Mouse (Mus musculus) hindbrain, postnatal 0 days (tissue): ENCODE results near the gene Edem2. TPM values are rescaled to one million over a fixed set of nuclear protein-coding genes. Genes with fewer than 3 reads are reported as not detected.
"Not testable (repeated sequence)": the region's sequence is repeated elsewhere in the genome, so short reads cannot be mapped to it uniquely, and the experiment has no call there.

Source experiments
- ATAC-seq: fragments of 200-750 bp; cut with Nextera tagmentation; 2 replicates; pipeline ENCODE4 v1.8.0; 2017; ENCODE audit warnings: mild to moderate bottlenecking, moderate TSS enrichment, moderate library complexity
- DNase-seq: peaks from one replicate; pipeline ENCODE4 v3.0.0-alpha.2; 2015; ENCODE audit warnings: low spot score
- H3K27ac ChIP-seq: fragments of 300-500 bp; sonication (generic); 2 replicates; pipeline ENCODE4 v1.5.1; 2014; ENCODE audit warnings: mild to moderate bottlenecking
- H3K27me3 ChIP-seq: fragments of 300-500 bp; sonication (generic); 2 replicates; pipeline ENCODE4 v1.6.1; 2014; ENCODE audit warnings: low read length, mixed read lengths; ENCODE audit not compliant: insufficient read depth
- H3K36me3 ChIP-seq: fragments of 300-500 bp; sonication (generic); 2 replicates; pipeline ENCODE4 v1.6.1; 2014; ENCODE audit warnings: low read length, mixed read lengths; ENCODE audit not compliant: insufficient read depth
- H3K4me1 ChIP-seq: fragments of 300-500 bp; sonication (generic); 2 replicates; pipeline ENCODE4 v1.6.1; 2014; ENCODE audit warnings: antibody characterized with exemption, low read length, mixed read lengths; ENCODE audit not compliant: insufficient read depth
- H3K4me2 ChIP-seq: fragments of 300-500 bp; sonication (generic); 2 replicates; pipeline ENCODE4 v1.6.1; 2014; ENCODE audit warnings: low read depth, mild to moderate bottlenecking, low read length, moderate library complexity, mixed read lengths
- H3K4me3 ChIP-seq: fragments of 300-500 bp; sonication (generic); 2 replicates; pipeline ENCODE4 v1.5.1; 2014; ENCODE audit warnings: low read length
- H3K9ac ChIP-seq: fragments of 300-500 bp; sonication (generic); replicated peaks from 2 replicates; pipeline ENCODE4 v1.6.1; 2014; ENCODE audit warnings: mild to moderate bottlenecking, low read length, moderate library complexity, mixed read lengths
- H3K9me3 ChIP-seq: fragments of 300-500 bp; sonication (generic); 2 replicates; pipeline ENCODE4 v1.6.1; 2016; ENCODE audit warnings: low read length, mixed read lengths
- CTCF ChIP-seq: IDR thresholded peaks from 2 replicates; pipeline ENCODE4 v1.5.1; 2016; ENCODE audit warnings: antibody characterized with exemption, control low read depth, low read depth
- WGBS: fragments of 180-500 bp; shearing (Covaris S2); extraction: QIAGEN DNeasy Blood & Tissue Kit; methylation state at CpG from one replicate; pipeline ENCODE4 v1.1.7; 2014; 5-methylcytosine and 5-hydroxymethylcytosine counted together
- polyA plus RNA-seq: library from polyadenylated mRNA; unstranded; fragments of >200 nt; fragmentation: Nextera tagmentation; extraction: Ambion mirVana; gene quantifications from 2 replicates; pipeline ENCODE4 v1.2.1, GENCODE M21; 2015
- total RNA-seq: library from RNA; depleted of rRNA; stranded (reverse); fragments of >200 nt; gene quantifications from 2 replicates; pipeline ENCODE4 v1.2.3, GENCODE M21; 2014

Edem2 gene
- total and polyA plus RNA-seq, 2 experiments from 2014 or later = 27.9 to 40.7 TPM

DNA sequence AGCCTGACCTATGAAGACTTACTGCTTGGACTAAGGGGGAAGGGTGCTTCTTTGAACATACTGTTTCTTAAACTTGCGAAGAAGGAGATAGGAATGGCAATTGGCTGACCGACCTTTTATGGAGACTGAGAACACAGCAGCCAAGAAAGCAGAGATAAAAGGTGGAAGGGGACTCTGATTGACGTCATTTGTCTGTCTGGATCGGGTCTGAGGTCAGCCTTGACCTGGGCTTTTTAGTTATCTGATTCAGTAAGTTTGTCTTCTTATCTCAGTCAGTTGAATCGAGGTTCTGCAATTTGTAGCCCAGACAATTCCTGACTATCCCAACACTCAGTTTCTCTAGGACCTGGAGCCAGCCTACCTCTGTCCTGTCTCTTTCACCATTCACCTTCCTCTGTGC, 5.2 kb downstream of the Edem2 start:
- no peak overlapping the region for H3K4me2 ChIP-seq
- TF ChIP-seq CTCF = no peak
- H3K4me3 ChIP-seq = no peak overlapping the region
- H3K4me1 ChIP-seq = no peaks in the 10 kb centered on the region
- ATAC-seq = no peak
- 84% methylated on average over 5 of the region's 5 CpGs for WGBS
- no peak overlapping the region for H3K27ac ChIP-seq
- no peak for DNase-seq
- no peaks in the 10 kb centered on the region for H3K9me3 ChIP-seq
- H3K9ac ChIP-seq = no peak overlapping the region
- 0 out of 2 replicates have a peak, but pooled peaks cover 7% of the 10 kb centered on the region for H3K36me3 ChIP-seq
- no peaks in the 10 kb centered on the region for H3K27me3 ChIP-seq

DNA sequence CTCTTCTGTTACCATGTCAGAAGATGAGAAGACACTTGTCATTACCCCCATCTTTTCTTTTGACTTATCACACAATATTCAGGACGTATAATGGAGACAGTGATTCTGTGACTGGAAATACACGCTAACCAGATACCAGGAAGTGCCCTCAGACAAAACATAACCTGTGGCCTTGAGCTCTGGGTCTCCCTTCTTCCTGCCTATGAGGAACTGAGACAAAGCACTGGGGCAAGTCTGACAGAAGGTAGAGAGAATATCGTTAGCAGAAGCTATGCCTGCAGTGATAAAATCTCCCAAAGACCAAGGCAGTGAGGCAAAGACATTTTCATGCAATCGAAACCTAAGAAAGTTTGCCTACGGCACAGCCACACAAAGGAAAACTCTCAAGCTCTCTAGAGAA, 8.7 kb downstream of the Edem2 start:
- H3K27ac ChIP-seq = no peak overlapping the region
- H3K4me3 ChIP-seq = no peak overlapping the region
- 87% methylated on average over 5 of the region's 5 CpGs for WGBS
- H3K27me3 ChIP-seq = no peaks in the 10 kb centered on the region
- H3K4me1 ChIP-seq = no peaks in the 10 kb centered on the region
- no peak for TF ChIP-seq CTCF
- H3K4me2 ChIP-seq = no peak overlapping the region
- H3K36me3 ChIP-seq = peaks cover 24% of the 10 kb centered on the region
- H3K9me3 ChIP-seq = no peaks in the 10 kb centered on the region
- ATAC-seq (no peak), DNase-seq (no peak)
- no peak overlapping the region for H3K9ac ChIP-seq

DNA sequence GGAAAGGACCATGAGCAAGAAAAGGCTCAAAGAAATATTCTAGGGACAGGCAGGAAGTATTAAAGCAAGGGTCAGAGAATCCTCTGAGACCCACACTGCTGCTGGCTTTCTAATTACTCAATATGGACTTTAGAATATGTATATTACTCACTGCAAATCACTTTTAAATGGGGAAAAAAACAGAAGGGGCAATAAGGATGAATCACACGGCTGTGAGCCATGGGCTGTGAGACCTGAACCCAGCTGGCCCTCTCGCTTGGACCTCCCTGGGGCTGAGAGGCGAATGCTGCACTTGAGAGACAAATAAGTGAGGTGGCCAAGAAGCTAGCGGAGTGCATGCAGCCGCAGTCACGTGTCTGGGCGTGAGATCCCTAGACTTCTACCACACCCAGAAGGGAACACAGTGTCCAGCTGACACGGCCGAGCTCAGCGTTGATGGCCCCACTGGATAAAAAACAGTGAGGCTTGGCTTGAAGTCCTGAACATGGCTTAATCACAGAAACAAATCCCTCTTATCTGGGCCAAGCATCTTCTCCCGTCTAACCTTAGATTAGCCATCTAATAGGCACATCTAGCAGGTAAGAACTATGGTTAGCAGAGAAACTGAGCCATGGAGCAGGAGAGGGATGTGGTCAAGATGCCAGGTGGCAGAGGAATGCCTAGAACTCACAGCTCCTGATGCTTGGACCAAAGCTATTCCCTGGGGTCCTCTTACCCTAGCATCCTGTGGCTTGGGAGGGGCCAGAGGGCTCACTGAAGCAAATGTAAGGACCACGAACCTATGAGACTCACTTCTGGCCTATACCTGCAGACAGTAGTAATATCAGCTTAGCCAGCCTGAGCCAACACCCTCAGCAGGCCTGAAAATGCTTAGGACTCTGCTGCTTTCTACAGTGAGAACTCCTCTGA, 11.9 kb downstream of the Edem2 start:
- no peak for TF ChIP-seq CTCF
- no peak overlapping the region for H3K4me3 ChIP-seq
- DNase-seq = no peak
- 90% methylated on average over 12 of the region's 12 CpGs for WGBS
- no peak overlapping the region for H3K9ac ChIP-seq
- H3K9me3 ChIP-seq = no peaks in the 10 kb centered on the region
- H3K4me2 ChIP-seq = no peak overlapping the region
- H3K36me3 ChIP-seq = peaks cover 39% of the 10 kb centered on the region
- ATAC-seq = no peak
- H3K27ac ChIP-seq = no peak overlapping the region
- H3K4me1 ChIP-seq = no peaks in the 10 kb centered on the region
- no peaks in the 10 kb centered on the region for H3K27me3 ChIP-seq

DNA sequence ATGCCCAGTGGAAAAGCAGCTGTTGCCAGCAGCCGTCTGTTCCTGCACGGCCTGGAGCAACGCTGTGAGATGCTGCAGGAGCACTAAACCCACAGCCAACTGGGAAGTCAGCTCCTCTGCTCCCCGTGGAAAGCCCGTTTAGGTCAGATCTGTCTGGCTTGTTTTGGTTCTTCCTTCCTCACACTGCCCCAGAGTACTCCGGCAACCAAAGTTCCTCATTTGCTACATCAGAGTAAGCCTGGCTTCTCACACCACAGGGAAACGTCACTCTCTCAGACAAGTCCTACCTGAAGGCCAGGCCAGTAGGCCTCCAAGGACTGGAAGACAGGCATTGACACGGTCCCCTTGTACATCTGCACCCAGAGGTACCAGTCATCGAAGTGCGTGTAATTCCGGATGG, 18.7 kb downstream of the Edem2 start:
- Histone ChIP-seq H3K4me1 (no peaks in the 10 kb centered on the region), H3K36me3 (peaks cover 61% of the 10 kb centered on the region), H3K9me3 (no peaks in the 10 kb centered on the region), H3K4me2 (no peak overlapping the region), H3K27me3 (no peaks in the 10 kb centered on the region), H3K9ac (no peak overlapping the region), H3K4me3 (no peak overlapping the region), H3K27ac (no peak overlapping the region)
- ATAC-seq = no peak
- no peak for TF ChIP-seq CTCF
- DNase-seq = no peak
- 86% methylated on average over 11 of the region's 11 CpGs for WGBS

DNA sequence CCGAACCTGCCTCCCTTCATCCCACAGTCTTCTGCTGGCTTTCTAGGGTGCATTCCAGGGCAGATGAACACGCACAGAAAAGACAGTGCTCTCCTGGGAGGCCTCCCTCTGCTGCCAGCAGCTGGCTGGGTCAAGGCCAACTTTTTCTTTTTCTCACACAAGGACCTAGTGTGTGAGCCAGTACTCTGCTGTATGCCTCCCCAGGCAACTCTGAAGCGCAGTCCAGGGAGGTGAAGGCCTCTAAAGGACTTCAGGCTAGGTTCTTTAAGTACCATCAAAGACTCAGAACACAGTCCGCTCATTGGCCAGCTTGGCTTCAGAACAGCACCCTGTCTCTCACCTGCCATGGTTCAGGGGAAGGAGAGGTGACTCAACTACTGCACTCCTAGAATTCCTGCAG, 22.0 kb downstream of the Edem2 start:
- DNase-seq (peak; percentile 66), ATAC-seq (peak; percentile 74; the same call in 1 of the 2 replicates)
- TF ChIP-seq CTCF = no peak
- WGBS = 59% methylated on average over 4 of the region's 4 CpGs
- no peaks in the 10 kb centered on the region for H3K9me3 ChIP-seq
- 0 out of 2 replicates have a peak overlapping the region, but pooled peaks have one; percentile 15 for H3K9ac ChIP-seq
- no peak overlapping the region for H3K4me3 ChIP-seq
- H3K27me3 ChIP-seq = no peaks in the 10 kb centered on the region
- no peak overlapping the region for H3K4me2 ChIP-seq
- H3K36me3 ChIP-seq = peaks cover 51% of the 10 kb centered on the region
- H3K4me1 ChIP-seq = no peaks in the 10 kb centered on the region
- peak overlapping the region; percentile 45 for H3K27ac ChIP-seq

DNA sequence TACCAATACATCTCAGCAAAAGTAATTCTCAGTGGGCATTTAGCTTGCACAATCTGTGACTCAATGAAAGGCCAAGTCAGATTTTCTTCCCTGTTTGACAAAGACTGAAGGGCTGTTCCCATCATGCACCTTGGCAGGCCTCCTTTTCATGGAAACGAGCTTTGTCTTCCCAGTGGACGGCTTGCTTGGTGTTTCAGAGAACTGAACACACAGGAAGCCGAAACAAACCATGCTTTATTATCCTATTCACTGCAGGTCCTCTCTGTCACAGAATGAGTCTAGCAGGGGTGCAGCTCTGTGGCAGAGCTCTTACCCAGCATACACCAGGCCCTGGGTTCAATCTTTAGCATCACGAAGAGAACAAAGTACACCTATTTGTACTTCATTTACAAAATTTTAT, 25.6 kb downstream of the Edem2 start:
- H3K27ac ChIP-seq = no peak overlapping the region
- peaks cover 41% of the 10 kb centered on the region for H3K36me3 ChIP-seq
- TF ChIP-seq CTCF = no peak
- no peaks in the 10 kb centered on the region for H3K27me3 ChIP-seq
- H3K4me3 ChIP-seq = no peak overlapping the region
- H3K9ac ChIP-seq = no peak overlapping the region
- no peaks in the 10 kb centered on the region for H3K9me3 ChIP-seq
- no peak for ATAC-seq
- no peak overlapping the region for H3K4me2 ChIP-seq
- DNase-seq = no peak
- 20% methylated on average over 4 of the region's 4 CpGs for WGBS
- H3K4me1 ChIP-seq = no peaks in the 10 kb centered on the region

DNA sequence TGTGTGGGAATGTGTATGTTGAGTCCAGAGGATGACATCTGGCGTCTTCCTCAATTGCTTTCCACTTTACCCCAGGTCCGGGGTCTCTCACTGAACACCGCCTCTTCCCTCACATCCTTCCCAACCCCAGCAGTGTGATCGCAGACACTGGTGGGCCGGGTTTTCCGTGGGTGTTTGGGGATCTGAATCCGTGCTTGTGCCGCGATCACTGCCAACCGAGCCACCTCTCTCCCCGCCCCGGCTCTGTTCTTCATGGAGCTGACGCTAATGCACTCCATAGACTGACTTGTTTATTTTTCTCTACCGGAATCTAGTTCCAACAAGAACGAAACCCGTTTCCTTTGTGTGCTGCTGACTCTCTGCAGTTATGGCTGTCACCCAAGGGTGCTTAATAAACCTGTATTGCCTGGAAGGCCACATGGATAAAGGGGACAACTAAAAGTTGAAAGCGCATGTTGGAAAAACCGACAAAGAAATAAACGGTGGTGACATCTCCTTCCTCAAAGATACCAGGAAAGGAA, 27.8 kb downstream of the Edem2 start:
- Histone ChIP-seq H3K27ac (no peak overlapping the region), H3K4me1 (no peaks in the 10 kb centered on the region), H3K36me3 (peaks cover 27% of the 10 kb centered on the region), H3K9me3 (no peaks in the 10 kb centered on the region), H3K27me3 (no peaks in the 10 kb centered on the region), H3K9ac (no peak overlapping the region), H3K4me2 (no peak overlapping the region), H3K4me3 (no peak overlapping the region)
- DNase-seq = no peak
- ATAC-seq = no peak
- TF ChIP-seq CTCF = no peak
- 93% methylated on average over 19 of the region's 19 CpGs for WGBS

DNA sequence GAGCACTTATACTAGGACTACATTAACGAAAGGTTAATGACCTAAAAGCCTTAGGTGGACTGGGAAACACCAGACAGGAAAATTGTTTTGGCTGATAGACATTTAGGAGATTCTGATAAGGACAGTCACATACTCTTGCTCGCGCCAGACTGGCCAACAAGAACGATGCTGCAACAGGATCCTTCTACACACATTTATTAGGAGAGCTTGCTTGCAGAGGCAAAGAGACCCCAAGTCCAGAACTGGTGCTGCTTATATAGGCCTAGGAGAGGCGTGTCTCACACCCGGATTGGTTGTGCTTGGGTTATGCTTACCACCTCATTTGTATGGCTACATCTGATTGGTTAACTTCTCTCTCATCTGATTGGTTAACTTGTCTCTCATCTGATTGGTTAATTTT, 30.8 kb downstream of the Edem2 start:
- DNase-seq, H3K4me2 ChIP-seq, H3K9me3 ChIP-seq, H3K27me3 ChIP-seq, ATAC-seq, H3K4me3 ChIP-seq, H3K27ac ChIP-seq, H3K9ac ChIP-seq, H3K4me1 ChIP-seq: not testable (repeated sequence)
- peaks cover 13% of the 10 kb centered on the region; the same call in 1 of the 2 replicates for H3K36me3 ChIP-seq
- WGBS = 95% methylated on average over 6 of the region's 6 CpGs
